Mouse (Mus musculus): ENCODE results near the gene Agbl1. TPM values are rescaled to one million over a fixed set of nuclear protein-coding genes. Genes with fewer than 3 reads are reported as not detected.

Agbl1 gene
- polyA plus RNA-seq, 1 experiment, result 0.09 TPM

GRCm38 (mm10) chr7:76339308-76339707, 109.6 kb downstream of the Agbl1 start:
- TF ChIP-seq CTCF (conservative IDR thresholded peaks at IDR 0.05; ENCODE audit: insufficient read depth, insufficient read length, low read depth, low read length), result no peak
- no peak for TF ChIP-seq POLR2A (IDR thresholded peaks at IDR 0.05; ENCODE audit: low read depth, low read length)
- Histone ChIP-seq H3K27ac (ENCODE audit: insufficient read depth, low read depth, low read length) (no peak overlapping the region), H3K27me3 (replicated peaks; ENCODE audit: control insufficient read depth, insufficient read depth, low read length) (no peaks in the 10 kb centered on the region), H3K36me3 (ENCODE audit: control insufficient read depth, insufficient read depth, low read length) (no peaks in the 10 kb centered on the region), H3K4me1 (ENCODE audit: control insufficient read depth, insufficient read depth, low read length) (no peaks in the 10 kb centered on the region), H3K4me3 (ENCODE audit: insufficient read depth, low read depth, low read length) (no peak overlapping the region)
- WGBS, result 83% methylated on average over 4 of the region's 4 CpGs
- DNase-seq, result no peak

- H3K36me3 ChIP-seq (ENCODE audit: control insufficient read depth, insufficient read depth, low read length), result no peaks in the 10 kb centered on the region
- no peak for TF ChIP-seq CTCF (conservative IDR thresholded peaks at IDR 0.05; ENCODE audit: insufficient read depth, insufficient read length, low read depth, low read length)
- no peak for TF ChIP-seq POLR2A (IDR thresholded peaks at IDR 0.05; ENCODE audit: low read depth, low read length)
- no peak for DNase-seq
- H3K27me3 ChIP-seq (replicated peaks; ENCODE audit: control insufficient read depth, insufficient read depth, low read length), result no peaks in the 10 kb centered on the region
- H3K4me1 ChIP-seq (ENCODE audit: control insufficient read depth, insufficient read depth, low read length), result no peaks in the 10 kb centered on the region
- no peak overlapping the region for H3K27ac ChIP-seq (ENCODE audit: insufficient read depth, low read depth, low read length)
- H3K4me3 ChIP-seq (ENCODE audit: insufficient read depth, low read depth, low read length), result no peak overlapping the region
- WGBS, result 83% methylated on average over 1 of the region's 1 CpGs
These were observed 111.9 kb downstream of the Agbl1 start for GRCm38 (mm10) chr7:76341601-76342000.

GRCm38 (mm10) chr7:76353469-76353868, 123.8 kb downstream of the Agbl1 start:
- Histone ChIP-seq H3K27me3 (replicated peaks; ENCODE audit: control insufficient read depth, insufficient read depth, low read length) (no peaks in the 10 kb centered on the region), H3K4me1 (ENCODE audit: control insufficient read depth, insufficient read depth, low read length) (no peaks in the 10 kb centered on the region), H3K4me3 (ENCODE audit: insufficient read depth, low read depth, low read length) (no peak overlapping the region), H3K36me3 (ENCODE audit: control insufficient read depth, insufficient read depth, low read length) (no peaks in the 10 kb centered on the region), H3K27ac (ENCODE audit: insufficient read depth, low read depth, low read length) (no peak overlapping the region)
- TF ChIP-seq CTCF (conservative IDR thresholded peaks at IDR 0.05; ENCODE audit: insufficient read depth, insufficient read length, low read depth, low read length) (no peak), POLR2A (IDR thresholded peaks at IDR 0.05; ENCODE audit: low read depth, low read length) (no peak)
- 48% methylated on average over 10 of the region's 10 CpGs for WGBS
- DNase-seq, result no peak

- Histone ChIP-seq H3K36me3 (ENCODE audit: control insufficient read depth, insufficient read depth, low read length) (no peaks in the 10 kb centered on the region), H3K27ac (ENCODE audit: insufficient read depth, low read depth, low read length) (no peak overlapping the region), H3K4me1 (ENCODE audit: control insufficient read depth, insufficient read depth, low read length) (no peaks in the 10 kb centered on the region), H3K27me3 (replicated peaks; ENCODE audit: control insufficient read depth, insufficient read depth, low read length) (no peaks in the 10 kb centered on the region), H3K4me3 (ENCODE audit: insufficient read depth, low read depth, low read length) (no peak overlapping the region)
- TF ChIP-seq CTCF (conservative IDR thresholded peaks at IDR 0.05; ENCODE audit: insufficient read depth, insufficient read length, low read depth, low read length), result peak; percentile 27; the same call in 1 of the 2 replicates
- no peak for TF ChIP-seq POLR2A (IDR thresholded peaks at IDR 0.05; ENCODE audit: low read depth, low read length)
- peak; percentile 56 for DNase-seq
- WGBS, result 9% methylated on average over 3 of the region's 3 CpGs
These were observed 124.8 kb downstream of the Agbl1 start for GRCm38 (mm10) chr7:76354510-76354909.

- no peaks in the 10 kb centered on the region for H3K4me1 ChIP-seq (ENCODE audit: control insufficient read depth, insufficient read depth, low read length)
These were observed 141.6 kb downstream of the Agbl1 start for GRCm38 (mm10) chr7:76371269-76371668.

GRCm38 (mm10) chr7:76379493-76379892, 149.8 kb downstream of the Agbl1 start:
- no peak for TF ChIP-seq CTCF (conservative IDR thresholded peaks at IDR 0.05; ENCODE audit: insufficient read depth, insufficient read length, low read depth, low read length)
- no peak for TF ChIP-seq POLR2A (IDR thresholded peaks at IDR 0.05; ENCODE audit: low read depth, low read length)
- Histone ChIP-seq H3K27ac (ENCODE audit: insufficient read depth, low read depth, low read length) (no peak overlapping the region), H3K4me1 (ENCODE audit: control insufficient read depth, insufficient read depth, low read length) (no peaks in the 10 kb centered on the region), H3K27me3 (replicated peaks; ENCODE audit: control insufficient read depth, insufficient read depth, low read length) (no peaks in the 10 kb centered on the region), H3K4me3 (ENCODE audit: insufficient read depth, low read depth, low read length) (no peak overlapping the region), H3K36me3 (ENCODE audit: control insufficient read depth, insufficient read depth, low read length) (no peaks in the 10 kb centered on the region)
- DNase-seq, result no peak
- WGBS, result 93% methylated on average over 3 of the region's 3 CpGs

More at GRCm38 (mm10) chr7:76371269-76371668, 141.6 kb downstream of the Agbl1 start:
- 81% methylated on average over 4 of the region's 4 CpGs for WGBS
- no peak for TF ChIP-seq POLR2A (IDR thresholded peaks at IDR 0.05; ENCODE audit: low read depth, low read length)
- Histone ChIP-seq H3K27ac (ENCODE audit: insufficient read depth, low read depth, low read length) (no peak overlapping the region), H3K4me3 (ENCODE audit: insufficient read depth, low read depth, low read length) (no peak overlapping the region), H3K27me3 (replicated peaks; ENCODE audit: control insufficient read depth, insufficient read depth, low read length) (no peaks in the 10 kb centered on the region), H3K36me3 (ENCODE audit: control insufficient read depth, insufficient read depth, low read length) (no peaks in the 10 kb centered on the region)
- DNase-seq, result no peak

GRCm38 (mm10) chr7:76381986-76382385, 152.3 kb downstream of the Agbl1 start:
- no peak for DNase-seq
- Histone ChIP-seq H3K4me3 (ENCODE audit: insufficient read depth, low read depth, low read length) (no peak overlapping the region), H3K27ac (ENCODE audit: insufficient read depth, low read depth, low read length) (no peak overlapping the region), H3K36me3 (ENCODE audit: control insufficient read depth, insufficient read depth, low read length) (no peaks in the 10 kb centered on the region), H3K27me3 (replicated peaks; ENCODE audit: control insufficient read depth, insufficient read depth, low read length) (no peaks in the 10 kb centered on the region), H3K4me1 (ENCODE audit: control insufficient read depth, insufficient read depth, low read length) (no peaks in the 10 kb centered on the region)
- TF ChIP-seq POLR2A (IDR thresholded peaks at IDR 0.05; ENCODE audit: low read depth, low read length), result no peak
- no peak for TF ChIP-seq CTCF (conservative IDR thresholded peaks at IDR 0.05; ENCODE audit: insufficient read depth, insufficient read length, low read depth, low read length)
- 77% methylated on average over 2 of the region's 2 CpGs for WGBS

GRCm38 (mm10) chr7:76389240-76389639, 159.6 kb downstream of the Agbl1 start:
- no peak for DNase-seq
- Histone ChIP-seq H3K4me3 (ENCODE audit: insufficient read depth, low read depth, low read length) (no peak overlapping the region), H3K4me1 (ENCODE audit: control insufficient read depth, insufficient read depth, low read length) (no peaks in the 10 kb centered on the region), H3K27ac (ENCODE audit: insufficient read depth, low read depth, low read length) (no peak overlapping the region), H3K27me3 (replicated peaks; ENCODE audit: control insufficient read depth, insufficient read depth, low read length) (no peaks in the 10 kb centered on the region), H3K36me3 (ENCODE audit: control insufficient read depth, insufficient read depth, low read length) (no peaks in the 10 kb centered on the region)
- WGBS, result 83% methylated on average over 5 of the region's 5 CpGs
- TF ChIP-seq POLR2A (IDR thresholded peaks at IDR 0.05; ENCODE audit: low read depth, low read length) (no peak), CTCF (conservative IDR thresholded peaks at IDR 0.05; ENCODE audit: insufficient read depth, insufficient read length, low read depth, low read length) (no peak)

Data from kidney, adult 2 months (tissue).